Mouse (Mus musculus) hindlimb bud, embryonic 11.5 days (tissue): ENCODE data around the gene Gm45261.

Source experiments
- DNase-seq: peaks from one replicate; pipeline ENCODE4 v3.0.0-alpha.2; 2012; ENCODE audit warnings: low read depth, low spot score; ENCODE audit errors: extremely low spot score

Gene Gm45261

GRCm38 (mm10) chr1:80461348-80461747 is at the start of gene Gm45261:
TSS of gene Gm45261 (minus strand) at chr1:80461448.
- no peak for DNase-seq

- DNase-seq: no peak
These were observed 43.5 kb upstream of the Gm45261 start for GRCm38 (mm10) chr1:80504757-80505156.

- DNase-seq: no peak
These were observed 42.8 kb upstream of the Gm45261 start for GRCm38 (mm10) chr1:80504081-80504480.

- no peak for DNase-seq
These were observed 41.4 kb upstream of the Gm45261 start for GRCm38 (mm10) chr1:80502456-80503165.

- no peak for DNase-seq
These were observed 38.0 kb upstream of the Gm45261 start for GRCm38 (mm10) chr1:80499264-80499663.

- DNase-seq: no peak
These were observed 35.1 kb upstream of the Gm45261 start for GRCm38 (mm10) chr1:80496360-80496759.

GRCm38 (mm10) chr1:80483419-80483818 is 22.2 kb upstream of the Gm45261 start:
- no peak for DNase-seq

- no peak for DNase-seq
These were observed 13.7 kb upstream of the Gm45261 start for GRCm38 (mm10) chr1:80474942-80475341.

GRCm38 (mm10) chr1:80472395-80472794 is 11.1 kb upstream of the Gm45261 start:
- DNase-seq: no peak

- DNase-seq: no peak
These were observed 1.3 kb downstream of the Gm45261 start for GRCm38 (mm10) chr1:80459923-80460322.

- no peak for DNase-seq
These were observed 1.8 kb downstream of the Gm45261 start for GRCm38 (mm10) chr1:80459477-80459876.

- no peak for DNase-seq
These were observed 7.3 kb downstream of the Gm45261 start for GRCm38 (mm10) chr1:80453971-80454370.

GRCm38 (mm10) chr1:80451914-80452549 is 9.2 kb downstream of the Gm45261 start:
- no peak for DNase-seq

- DNase-seq: no peak
These were observed 13.7 kb downstream of the Gm45261 start for GRCm38 (mm10) chr1:80447554-80447953.

- DNase-seq: no peak
These were observed 20.3 kb downstream of the Gm45261 start for GRCm38 (mm10) chr1:80440911-80441310.

GRCm38 (mm10) chr1:80438506-80438905 is 22.7 kb downstream of the Gm45261 start:
- DNase-seq: no peak

GRCm38 (mm10) chr1:80427946-80428345 is 33.3 kb downstream of the Gm45261 start:
- DNase-seq: no peak

- DNase-seq: no peak
These were observed 33.8 kb downstream of the Gm45261 start for GRCm38 (mm10) chr1:80427425-80427824.

- DNase-seq: no peak
These were observed 36.6 kb downstream of the Gm45261 start for GRCm38 (mm10) chr1:80424666-80425065.

GRCm38 (mm10) chr1:80418321-80419045 is 42.8 kb downstream of the Gm45261 start:
- no peak for DNase-seq

- DNase-seq: no peak
These were observed 44.9 kb downstream of the Gm45261 start for GRCm38 (mm10) chr1:80416329-80416728.

- no peak for DNase-seq
These were observed 48.7 kb downstream of the Gm45261 start for GRCm38 (mm10) chr1:80412521-80412920.
